Mouse (Mus musculus) bone marrow macrophage, adult 2 months (primary cell): ENCODE measurements around the gene Zfp787. TPM values are rescaled to one million over a fixed set of nuclear protein-coding genes. Genes with fewer than 3 reads are reported as not detected.
A peak's percentile ranks its signal among the peaks of the same experiment; 100 is the strongest.
"Not testable (repeated sequence)": the region's sequence is repeated elsewhere in the genome, so short reads cannot be mapped to it uniquely, and the experiment has no call there.

ENCODE experiments used
- H3K27ac ChIP-seq: 2 replicates; pipeline ENCODE4 v1.5.1; 2012; ENCODE audit warnings: low read depth, low read length; ENCODE audit not compliant: insufficient read depth
- H3K4me1 ChIP-seq: 2 replicates; pipeline ENCODE4 v1.6.1; 2012; ENCODE audit warnings: low read length; ENCODE audit not compliant: control insufficient read depth, insufficient read depth
- H3K4me3 ChIP-seq: 2 replicates; pipeline ENCODE4 v1.5.1; 2012; ENCODE audit warnings: mild to moderate bottlenecking, low read length, moderate library complexity; ENCODE audit not compliant: insufficient read depth
- CTCF ChIP-seq: IDR thresholded peaks from 2 replicates; pipeline ENCODE4 v1.5.1; 2012; ENCODE audit warnings: low read depth, mild to moderate bottlenecking, low read length, moderate library complexity
- POLR2A ChIP-seq: IDR thresholded peaks from 2 replicates; pipeline ENCODE4 v1.6.1; 2012; ENCODE audit warnings: mild to moderate bottlenecking, low read depth, low read length, borderline replicate concordance
- polyA plus RNA-seq: library from polyadenylated mRNA; stranded (reverse); fragments of >200 nt; gene quantifications from 2 replicates; pipeline ENCODE4 v1.2.4, GENCODE M21; 2012; ENCODE audit not compliant: missing spikeins, insufficient read depth, insufficient read length

Gene Zfp787
- polyA plus RNA-seq, 1 experiment = 22.8 TPM

DNA sequence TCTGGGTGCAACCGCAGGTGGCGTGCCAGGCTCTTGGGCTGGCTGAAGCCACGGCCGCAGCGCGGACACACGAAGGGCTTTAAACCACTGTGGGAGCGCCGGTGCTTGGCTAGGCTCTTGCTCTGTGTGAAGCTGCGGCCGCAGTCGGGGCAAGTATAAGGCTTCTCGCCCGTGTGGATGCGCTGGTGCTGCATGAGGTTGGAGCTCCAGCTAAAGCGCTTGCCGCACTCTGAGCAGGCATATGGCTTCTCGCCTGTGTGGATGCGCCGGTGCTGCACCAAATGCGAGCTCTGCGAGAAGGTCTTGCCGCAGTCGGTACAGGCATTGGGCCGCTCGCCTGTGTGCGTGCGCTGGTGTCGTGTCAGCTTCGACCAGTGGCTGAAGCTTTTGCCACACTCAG, 23.2 kb downstream of the Zfp787 start:
- TF ChIP-seq CTCF = no peak
- no peak for TF ChIP-seq POLR2A
- H3K4me3 ChIP-seq = no peak overlapping the region
- no peak overlapping the region for H3K27ac ChIP-seq
- H3K4me1 ChIP-seq = no peaks in the 10 kb centered on the region

DNA sequence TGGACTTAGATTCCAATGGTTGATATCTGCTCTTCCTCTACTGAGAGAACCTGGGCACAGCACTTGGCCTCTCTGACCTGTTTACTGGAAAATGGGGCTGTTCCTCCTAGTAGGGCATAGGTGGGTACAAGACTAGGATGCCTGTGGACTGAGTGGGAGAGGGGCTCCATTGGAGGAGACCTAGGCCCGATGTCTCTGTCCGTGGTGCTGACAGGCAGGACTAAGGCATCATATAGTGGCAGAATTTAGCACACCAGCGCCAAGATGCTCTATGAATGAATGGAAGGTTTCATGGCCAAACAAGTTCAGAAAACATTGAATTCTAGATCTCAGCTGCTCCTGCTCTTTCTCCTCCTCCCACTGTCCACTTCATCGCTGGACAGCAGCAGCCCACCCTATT, 25.5 kb downstream of the Zfp787 start:
- Histone ChIP-seq H3K27ac (no peak overlapping the region), H3K4me1 (no peaks in the 10 kb centered on the region), H3K4me3 (no peak overlapping the region)
- TF ChIP-seq CTCF = no peak
- no peak for TF ChIP-seq POLR2A

DNA sequence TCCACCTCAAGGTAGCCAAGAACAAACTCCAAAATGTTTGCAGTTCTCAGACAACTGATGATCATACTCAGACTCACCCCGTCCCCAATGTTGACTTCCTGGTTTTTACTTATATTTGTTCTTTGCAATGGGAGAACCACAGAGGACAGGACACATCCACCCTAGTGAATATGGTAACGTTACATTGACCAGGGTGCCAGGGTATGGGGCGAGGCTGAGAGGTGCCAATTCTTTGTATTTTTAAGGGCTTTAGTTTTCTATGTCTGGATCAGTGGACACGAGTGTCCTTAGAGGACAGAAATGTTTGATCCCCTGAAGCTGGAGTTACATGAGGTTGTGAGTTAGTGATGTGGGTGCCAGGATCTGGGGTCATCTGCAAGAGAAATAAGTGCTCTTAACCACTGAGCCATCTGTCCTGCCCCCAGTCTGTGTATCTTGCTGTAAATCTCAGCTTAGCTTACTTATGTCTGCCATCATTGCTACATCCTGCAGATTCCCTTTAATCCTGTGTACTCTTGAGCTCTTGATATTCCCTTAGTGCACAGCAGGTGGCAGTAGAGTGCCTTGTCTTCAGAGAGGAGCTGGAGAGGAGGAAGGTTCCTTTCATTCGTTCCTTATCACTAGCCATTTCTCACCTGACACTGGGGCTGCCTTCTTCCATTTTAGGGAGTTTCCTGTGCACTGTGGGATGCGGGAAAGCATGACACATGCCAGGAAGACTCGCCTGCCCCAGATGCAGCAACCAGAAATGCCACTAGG, 28.9 kb downstream of the Zfp787 start:
- no peak overlapping the region for H3K27ac ChIP-seq
- peak; percentile 30; the same call in 1 of the 2 replicates for TF ChIP-seq CTCF
- no peak for TF ChIP-seq POLR2A
- no peaks in the 10 kb centered on the region for H3K4me1 ChIP-seq
- H3K4me3 ChIP-seq = no peak overlapping the region

DNA sequence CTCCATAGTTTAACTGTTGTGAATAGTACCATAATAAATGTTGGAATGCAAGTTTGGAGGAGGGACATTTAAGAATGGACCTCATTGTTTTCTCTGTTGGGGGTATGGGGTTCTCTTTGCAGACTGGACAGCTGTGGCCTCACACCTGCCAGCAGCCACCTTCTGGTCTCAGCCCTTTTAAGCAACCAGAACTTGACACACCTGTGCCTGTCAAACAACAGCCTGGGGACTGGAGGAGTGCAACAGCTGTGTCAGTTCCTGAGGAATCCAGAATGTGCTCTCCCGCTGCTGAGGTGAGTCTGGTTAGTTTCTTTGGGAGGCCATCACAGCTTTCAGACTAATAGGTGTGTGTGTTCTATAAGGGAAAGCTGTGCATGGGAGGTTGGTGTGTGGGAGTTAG, 34.7 kb downstream of the Zfp787 start:
- H3K4me1 ChIP-seq, H3K27ac ChIP-seq, H3K4me3 ChIP-seq: not testable (repeated sequence)

DNA sequence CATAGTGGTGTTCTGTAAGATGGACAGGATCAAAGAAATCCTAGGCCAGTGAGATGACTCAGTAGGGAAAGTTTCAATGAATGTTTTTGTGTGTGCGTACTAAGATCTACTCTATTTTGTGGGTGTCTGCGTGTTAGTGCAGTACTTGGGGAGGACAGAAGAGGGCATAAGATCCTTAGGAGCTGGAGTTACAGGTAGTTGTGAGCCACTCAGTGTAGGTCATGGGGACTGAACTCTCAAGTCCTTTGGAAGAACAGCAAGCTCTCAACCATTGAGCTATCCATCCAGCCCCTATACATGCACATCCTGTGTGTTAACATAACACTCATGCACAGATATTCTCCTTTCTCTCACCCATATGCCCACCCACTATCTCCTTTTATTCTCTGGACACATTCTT, 35.7 kb downstream of the Zfp787 start:
- H3K4me3 ChIP-seq, H3K4me1 ChIP-seq, H3K27ac ChIP-seq: not testable (repeated sequence)

DNA sequence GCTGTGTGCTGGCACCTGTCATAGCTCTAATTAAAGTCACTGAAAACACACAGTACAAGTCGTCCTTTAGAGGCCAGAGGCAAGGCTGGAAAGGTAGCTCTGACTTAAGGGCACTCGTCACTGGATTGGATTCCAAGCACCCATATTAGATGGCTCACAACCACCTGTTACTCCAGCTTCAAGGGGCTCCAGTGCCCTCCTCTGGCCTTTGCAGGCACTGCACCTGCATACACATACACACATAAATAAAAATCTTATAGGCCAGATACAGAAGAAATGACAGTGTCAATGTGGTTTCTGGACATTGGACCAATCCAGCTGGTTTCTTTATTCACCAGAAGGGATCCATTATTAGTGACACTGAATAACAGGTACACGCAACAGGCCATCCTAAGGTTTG, 36.3 kb downstream of the Zfp787 start:
- H3K27ac ChIP-seq = no peak overlapping the region
- no peaks in the 10 kb centered on the region for H3K4me1 ChIP-seq
- TF ChIP-seq CTCF = no peak
- no peak overlapping the region for H3K4me3 ChIP-seq

Other genes starting within 250 kb of the Zfp787 start
- not detected in 2 replicates for gene Vmn1r65, start 145.0 kb downstream of the Zfp787 start, polyA plus RNA-seq
- not detected in 2 replicates for gene Nlrp4c, start 110.8 kb downstream of the Zfp787 start, polyA plus RNA-seq
- 21.8 and 24.2 TPM in 2 replicates for gene Zfp444, start 16.2 kb upstream of the Zfp787 start, polyA plus RNA-seq
- gene Galp, start 41.1 kb upstream of the Zfp787 start, polyA plus RNA-seq = not detected in 2 replicates
- not detected in 2 replicates for gene Zscan5b, start 66.3 kb upstream of the Zfp787 start, polyA plus RNA-seq
- not detected in 2 replicates for gene Epp13, start 96.7 kb upstream of the Zfp787 start, polyA plus RNA-seq
- 2.0 and 2.9 TPM in 2 replicates for gene Zfp667, start 130.6 kb upstream of the Zfp787 start, polyA plus RNA-seq
- 3.2 and 3.9 TPM in 2 replicates for gene Zfp583, start 175.3 kb upstream of the Zfp787 start, polyA plus RNA-seq
- gene Gm3854, start 187.8 kb upstream of the Zfp787 start, polyA plus RNA-seq = 0.31 TPM in 1 of 2 replicates, not detected in the other
- gene Zfp78, start 207.3 kb upstream of the Zfp787 start, polyA plus RNA-seq = 2.5 and 2.7 TPM in 2 replicates
- gene Zfp28, start 227.3 kb upstream of the Zfp787 start, polyA plus RNA-seq = 8.7 and 9.5 TPM in 2 replicates
- 0.25 TPM in 1 of 2 replicates, not detected in the other for gene Smim17, start 242.7 kb upstream of the Zfp787 start, polyA plus RNA-seq